Mouse (Mus musculus): ENCODE results near the gene Casq2. TPM values are rescaled to one million over a fixed set of nuclear protein-coding genes. Genes with fewer than 3 reads are reported as not detected.

The Casq2 gene
- total RNA-seq, 4 experiments from 2014 or later: 0.86 to 2.8 (median 1.0) TPM

DNA sequence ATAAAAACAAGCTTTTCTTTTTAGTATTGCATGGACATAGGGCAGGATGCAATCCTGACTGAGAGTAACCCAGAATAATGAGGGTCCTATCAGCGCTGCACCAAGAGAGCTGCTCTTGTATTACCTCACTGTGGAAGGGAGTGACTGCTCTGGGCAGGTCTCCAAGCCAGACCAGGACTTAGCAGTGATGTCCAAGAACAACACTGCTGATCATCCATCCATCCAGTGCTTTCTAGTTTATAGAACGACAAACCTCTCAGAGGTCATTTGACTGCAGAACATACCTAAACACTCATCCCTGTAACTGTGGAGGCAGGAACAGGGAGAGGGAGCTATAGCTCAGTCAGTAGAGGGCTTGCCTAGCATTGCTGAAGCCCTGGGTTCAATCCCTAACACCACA lies 106.4 kb downstream of the Casq2 start:
- DNase-seq (ENCODE audit: low spot score in 2 of 2): no peak

DNA sequence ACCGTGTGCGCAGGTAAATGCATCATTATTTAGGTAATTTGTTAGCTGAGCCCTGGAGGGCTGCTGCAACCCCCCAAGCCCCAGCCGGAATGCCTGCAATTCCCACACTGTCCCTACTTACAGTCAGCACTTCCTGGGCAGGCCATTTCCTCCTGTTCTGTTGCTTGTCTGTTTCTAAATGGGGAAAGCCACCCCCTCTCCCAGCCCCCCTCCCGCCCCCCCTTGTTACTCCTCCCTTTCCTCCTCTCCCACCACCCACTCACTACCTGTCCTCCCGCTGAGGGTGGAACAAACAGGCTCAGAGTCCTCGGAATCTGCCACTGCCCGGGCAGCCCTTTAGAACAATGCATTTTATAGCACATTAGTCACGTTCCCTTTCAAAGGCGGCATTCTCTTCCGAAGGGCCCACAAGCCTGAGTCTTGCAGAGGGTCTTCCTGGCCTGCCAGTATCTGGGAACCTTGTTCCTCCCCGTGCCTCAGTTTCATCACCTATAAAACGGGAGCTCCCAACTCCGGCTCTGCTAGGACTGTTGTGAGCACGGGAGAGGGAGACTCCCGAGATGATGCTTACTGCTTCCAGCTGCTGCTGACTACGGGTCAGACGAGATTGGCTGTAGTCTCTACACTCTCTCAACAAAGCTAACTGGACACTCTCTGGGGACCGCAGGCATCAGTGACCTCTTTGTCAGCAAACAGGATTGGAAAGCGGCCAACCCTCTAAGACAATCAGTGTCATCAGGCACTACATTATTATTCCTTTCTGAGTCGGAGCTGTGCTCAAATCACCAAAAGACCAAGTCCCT lies 107.5 kb downstream of the Casq2 start:
- no peak for DNase-seq (ENCODE audit: low spot score in 2 of 2)

DNA sequence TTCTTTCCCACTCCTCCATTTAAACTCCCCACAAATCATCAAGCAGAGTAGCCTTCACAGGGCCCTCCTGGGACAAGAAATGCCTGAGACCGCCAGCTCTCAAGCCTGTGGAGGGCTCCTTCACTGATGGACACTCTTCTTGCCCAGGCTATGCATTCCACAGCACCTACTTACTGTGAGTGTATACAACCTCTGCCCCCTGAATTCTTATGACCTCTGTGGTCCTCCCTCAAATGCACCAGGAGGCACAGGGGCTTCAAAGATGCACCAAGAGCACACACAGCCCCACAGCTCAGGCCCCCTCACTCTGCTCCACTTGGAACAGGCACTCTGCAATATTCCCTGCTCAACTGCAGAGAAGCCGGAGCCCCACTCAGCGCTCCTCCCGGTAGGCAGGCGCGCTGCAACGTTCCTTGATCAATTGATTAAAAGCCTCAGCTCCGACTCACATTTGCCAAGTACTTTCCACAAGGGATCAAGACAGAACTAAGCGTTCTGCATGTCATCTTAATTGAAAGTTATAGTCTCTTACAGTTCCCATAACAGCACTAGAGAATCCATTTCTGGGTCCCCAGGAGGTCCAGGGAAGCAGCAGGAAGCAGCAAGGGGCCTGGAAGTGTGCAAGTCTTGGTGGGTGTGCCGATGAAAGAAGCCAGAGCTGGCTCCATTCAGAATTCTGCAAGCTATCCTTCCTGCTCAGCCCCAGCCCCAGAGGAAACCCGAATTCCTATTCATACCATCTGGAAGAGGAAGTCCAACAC lies 108.3 kb downstream of the Casq2 start:
- DNase-seq (ENCODE audit: low spot score in 2 of 2): no peak

DNA sequence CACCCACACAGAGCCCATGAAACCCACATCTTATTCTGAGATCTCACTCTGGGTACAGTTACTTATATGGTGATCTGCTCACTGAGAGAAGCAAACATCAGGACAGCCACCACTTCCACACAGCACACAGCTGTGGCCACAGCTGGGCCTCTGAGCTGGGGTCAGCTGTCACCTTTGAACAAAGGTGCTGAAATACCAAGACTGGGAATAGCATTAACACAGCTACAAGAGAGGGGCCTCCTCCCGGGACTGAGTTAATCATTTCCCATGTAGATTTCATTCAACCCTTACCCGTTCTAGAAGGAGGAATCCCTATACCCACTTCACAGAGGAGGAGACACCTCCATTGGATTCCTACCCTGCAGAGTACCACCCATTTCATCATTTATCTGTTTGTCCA lies 109.5 kb downstream of the Casq2 start:
- no peak for DNase-seq (ENCODE audit: low spot score in 2 of 2)

Other genes with a start within 250 kb of the Casq2 start
- gene Mab21l3, start 237.5 kb upstream of the Casq2 start, total RNA-seq (2022): not detected
- gene Slc22a15, start 162.0 kb upstream of the Casq2 start, total RNA-seq (2022): 10 to 100 TPM in 2 of 4 experiments, 1 to 10 TPM in 2; 9.5 to 10.3 (median 10.1) TPM
- gene Nhlh2, start 76.3 kb upstream of the Casq2 start, total RNA-seq (2022): 1 to 10 TPM in 3 of 4 experiments, under 1 TPM in 1; 0.79 to 1.4 (median 1.3) TPM
- gene Vangl1, start 118.3 kb downstream of the Casq2 start, total RNA-seq (2022): 1 to 10 TPM; 5.1 to 8.7 (median 5.4) TPM